Mouse (Mus musculus) forebrain, embryonic 13.5 days (tissue): ENCODE data around the gene Iqgap3. TPM values are rescaled to one million over a fixed set of nuclear protein-coding genes. Genes with fewer than 3 reads are reported as not detected.

ENCODE experiments used
- ATAC-seq: fragments of 200-750 bp; cut with Nextera tagmentation; 2 replicates; pipeline ENCODE4 v1.8.0; 2017
- H3K27ac ChIP-seq: fragments of 300-500 bp; sonication (generic); 2 replicates; pipeline ENCODE4 v1.5.1; 2015; ENCODE audit warnings: inconsistent platforms, mild to moderate bottlenecking, moderate library complexity
- H3K27me3 ChIP-seq: fragments of 300-500 bp; sonication (generic); 2 replicates; pipeline ENCODE4 v1.6.1; 2015; ENCODE audit warnings: mild to moderate bottlenecking, inconsistent platforms
- H3K36me3 ChIP-seq: fragments of 300-500 bp; sonication (generic); 2 replicates; pipeline ENCODE4 v1.6.1; 2015; ENCODE audit warnings: mild to moderate bottlenecking, inconsistent platforms; ENCODE audit not compliant: poor library complexity, severe bottlenecking
- H3K4me1 ChIP-seq: fragments of 300-500 bp; sonication (generic); 2 replicates; pipeline ENCODE4 v1.6.1; 2015; ENCODE audit warnings: inconsistent platforms
- H3K4me2 ChIP-seq: fragments of 300-500 bp; sonication (generic); 2 replicates; pipeline ENCODE4 v1.6.1; 2015; ENCODE audit warnings: inconsistent platforms, mild to moderate bottlenecking, moderate library complexity
- H3K4me3 ChIP-seq: fragments of 300-500 bp; sonication (generic); 2 replicates; pipeline ENCODE4 v1.5.1; 2015; ENCODE audit warnings: mild to moderate bottlenecking, inconsistent platforms
- H3K9ac ChIP-seq: fragments of 300-500 bp; sonication (generic); 2 replicates; pipeline ENCODE4 v1.6.1; 2015; ENCODE audit warnings: mild to moderate bottlenecking, inconsistent platforms
- H3K9me3 ChIP-seq: fragments of 300-500 bp; sonication (generic); replicated peaks from 2 replicates; pipeline ENCODE4 v1.6.1; 2016; ENCODE audit warnings: inconsistent platforms
- WGBS: fragments of 180-500 bp; shearing (Covaris S2); methylation state at CpG from one replicate; pipeline ENCODE4 v1.1.7; 2015; 5-methylcytosine and 5-hydroxymethylcytosine counted together
- polyA plus RNA-seq: library from polyadenylated mRNA; unstranded; fragments of >200 nt; fragmentation: Nextera tagmentation; extraction: Ambion mirVana; gene quantifications from 2 replicates; pipeline ENCODE4 v1.2.1, GENCODE M21; 2015

Gene Iqgap3
- polyA plus RNA-seq = 13.8 and 15.3 TPM in 2 replicates

GRCm38 (mm10) chr3:88081345-88082223 lies at the start of gene Iqgap3:
Gene Iqgap3, plus strand, starts transcription at chr3:88081971.
- peaks cover 16% of the 10 kb centered on the region; the same call in 1 of the 2 replicates for H3K36me3 ChIP-seq
- peak within 1 kb of the TSS; percentile 56 for H3K4me3 ChIP-seq
- H3K4me2 ChIP-seq = peak within 1 kb of the TSS; percentile 71
- H3K27me3 ChIP-seq = no peaks in the 10 kb centered on the region
- peak within 1 kb of the TSS; percentile 60 for H3K9ac ChIP-seq
- peaks cover 15% of the 10 kb centered on the region for H3K4me1 ChIP-seq
- H3K27ac ChIP-seq = no peak within 1 kb of the TSS
- ATAC-seq = peak; percentile 93
- 20% methylated on average over 33 of the region's 33 CpGs for WGBS
- H3K9me3 ChIP-seq = no peaks in the 10 kb centered on the region

- no peak for ATAC-seq
- no peaks in the 10 kb centered on the region for H3K4me1 ChIP-seq
- H3K4me3 ChIP-seq = no peak overlapping the region
- peaks cover 52% of the 10 kb centered on the region for H3K27me3 ChIP-seq
- H3K9me3 ChIP-seq = peaks cover under 1% of the 10 kb centered on the region; the same call in 1 of the 2 replicates
- H3K4me2 ChIP-seq = no peak overlapping the region
- no peaks in the 10 kb centered on the region for H3K36me3 ChIP-seq
- H3K9ac ChIP-seq = no peak overlapping the region
- H3K27ac ChIP-seq = no peak overlapping the region
- 75% methylated on average over 5 of the region's 5 CpGs for WGBS
Observed at GRCm38 (mm10) chr3:88033506-88033905, 48.3 kb upstream of the Iqgap3 start.

GRCm38 (mm10) chr3:88035561-88036293 lies 46.0 kb upstream of the Iqgap3 start:
- Histone ChIP-seq H3K9me3 (no peaks in the 10 kb centered on the region), H3K27me3 (peaks cover 53% of the 10 kb centered on the region), H3K4me2 (no peak overlapping the region), H3K4me1 (no peaks in the 10 kb centered on the region), H3K9ac (no peak overlapping the region), H3K4me3 (no peak overlapping the region), H3K36me3 (no peaks in the 10 kb centered on the region), H3K27ac (no peak overlapping the region)
- 73% methylated on average over 1 of the region's 1 CpGs for WGBS
- no peak for ATAC-seq

- peak within 1 kb of the TSS; percentile 83 for H3K4me3 ChIP-seq
Observed at GRCm38 (mm10) chr3:88042661-88043421, 38.9 kb upstream of the Iqgap3 start, which contains the start of gene Gpatch4. Gene Gpatch4, plus strand, starts transcription at chr3:88043108.

GRCm38 (mm10) chr3:88049532-88049931 lies 32.2 kb upstream of the Iqgap3 start:
- Histone ChIP-seq H3K27ac (no peak overlapping the region), H3K9me3 (no peaks in the 10 kb centered on the region), H3K4me1 (0 out of 2 replicates have a peak, but pooled peaks cover 5% of the 10 kb centered on the region), H3K36me3 (peaks cover 41% of the 10 kb centered on the region), H3K27me3 (no peaks in the 10 kb centered on the region), H3K4me3 (no peak overlapping the region), H3K4me2 (no peak overlapping the region), H3K9ac (no peak overlapping the region)
- 90% methylated on average over 3 of the region's 3 CpGs for WGBS
- no peak for ATAC-seq

More at GRCm38 (mm10) chr3:88042661-88043421, 38.9 kb upstream of the Iqgap3 start, which contains the start of gene Gpatch4:
- peak within 1 kb of the TSS; percentile 65 for H3K9ac ChIP-seq
- H3K4me1 ChIP-seq = peaks cover 13% of the 10 kb centered on the region
- 9% methylated on average over 36 of the region's 36 CpGs for WGBS
- H3K9me3 ChIP-seq = no peaks in the 10 kb centered on the region
- peak; percentile 97 for ATAC-seq
- H3K27ac ChIP-seq = no peak within 1 kb of the TSS
- H3K27me3 ChIP-seq = peaks cover 19% of the 10 kb centered on the region
- H3K4me2 ChIP-seq = peak within 1 kb of the TSS; percentile 85
- H3K36me3 ChIP-seq = no peaks in the 10 kb centered on the region

GRCm38 (mm10) chr3:88057030-88057429 lies 24.7 kb upstream of the Iqgap3 start:
- H3K9me3 ChIP-seq = no peaks in the 10 kb centered on the region

GRCm38 (mm10) chr3:88057902-88058696 lies 23.7 kb upstream of the Iqgap3 start, which contains the start of gene Naxe:
Gene Naxe, minus strand, starts transcription at chr3:88058495.
- WGBS = 1% methylated on average over 60 of the region's 60 CpGs
- H3K4me1 ChIP-seq = peaks cover 23% of the 10 kb centered on the region
- ATAC-seq = peak; percentile 94
- peak within 1 kb of the TSS; percentile 94 for H3K9ac ChIP-seq
- no peaks in the 10 kb centered on the region for H3K9me3 ChIP-seq
- H3K36me3 ChIP-seq = peaks cover 36% of the 10 kb centered on the region
- no peaks in the 10 kb centered on the region for H3K27me3 ChIP-seq
- H3K4me2 ChIP-seq = peak within 1 kb of the TSS; percentile 93
- peak within 1 kb of the TSS; percentile 89 for H3K4me3 ChIP-seq
- no peak within 1 kb of the TSS for H3K27ac ChIP-seq

More at GRCm38 (mm10) chr3:88057030-88057429, 24.7 kb upstream of the Iqgap3 start:
- H3K4me3 ChIP-seq = peak overlapping the region; percentile 89; the same call in 1 of the 2 replicates
- peaks cover 47% of the 10 kb centered on the region for H3K36me3 ChIP-seq
- ATAC-seq = no peak
- H3K27ac ChIP-seq = no peak overlapping the region
- peak overlapping the region; percentile 93 for H3K4me2 ChIP-seq
- peaks cover 23% of the 10 kb centered on the region for H3K4me1 ChIP-seq
- H3K27me3 ChIP-seq = no peaks in the 10 kb centered on the region
- peak overlapping the region; percentile 94; the same call in 1 of the 2 replicates for H3K9ac ChIP-seq
- 81% methylated on average over 6 of the region's 6 CpGs for WGBS

GRCm38 (mm10) chr3:88068386-88068785 lies 13.4 kb upstream of the Iqgap3 start:
- no peak for ATAC-seq

GRCm38 (mm10) chr3:88071783-88072182 lies 10.0 kb upstream of the Iqgap3 start:
- H3K27me3 ChIP-seq = peaks cover 17% of the 10 kb centered on the region
- H3K4me2 ChIP-seq = no peak overlapping the region
- H3K4me1 ChIP-seq = no peaks in the 10 kb centered on the region
- ATAC-seq = peak; percentile 83
- no peak overlapping the region for H3K27ac ChIP-seq
- H3K36me3 ChIP-seq = no peaks in the 10 kb centered on the region
- 0% methylated on average over 5 of the region's 5 CpGs for WGBS
- no peak overlapping the region for H3K9ac ChIP-seq
- H3K9me3 ChIP-seq = no peaks in the 10 kb centered on the region
- no peak overlapping the region for H3K4me3 ChIP-seq

More at GRCm38 (mm10) chr3:88068386-88068785, 13.4 kb upstream of the Iqgap3 start:
- H3K9ac ChIP-seq = no peak overlapping the region
- 14% methylated on average over 2 of the region's 2 CpGs for WGBS
- no peak overlapping the region for H3K4me2 ChIP-seq
- H3K4me3 ChIP-seq = no peak overlapping the region
- H3K27ac ChIP-seq = no peak overlapping the region
- H3K9me3 ChIP-seq = no peaks in the 10 kb centered on the region
- no peaks in the 10 kb centered on the region for H3K36me3 ChIP-seq
- peaks cover 9% of the 10 kb centered on the region; the same call in 1 of the 2 replicates for H3K27me3 ChIP-seq
- no peaks in the 10 kb centered on the region for H3K4me1 ChIP-seq

GRCm38 (mm10) chr3:88073631-88074030 lies 8.1 kb upstream of the Iqgap3 start:
- H3K4me2 ChIP-seq = no peak overlapping the region
- H3K9ac ChIP-seq = no peak overlapping the region
- H3K27ac ChIP-seq = no peak overlapping the region
- H3K4me3 ChIP-seq = no peak overlapping the region
- peaks cover 17% of the 10 kb centered on the region for H3K27me3 ChIP-seq
- WGBS = 63% methylated on average over 2 of the region's 2 CpGs
- H3K36me3 ChIP-seq = no peaks in the 10 kb centered on the region
- ATAC-seq = no peak
- no peaks in the 10 kb centered on the region for H3K4me1 ChIP-seq
- H3K9me3 ChIP-seq = no peaks in the 10 kb centered on the region

GRCm38 (mm10) chr3:88074351-88074750 lies 7.4 kb upstream of the Iqgap3 start:
- ATAC-seq = no peak
- no peak overlapping the region for H3K27ac ChIP-seq
- H3K4me2 ChIP-seq = no peak overlapping the region
- no peaks in the 10 kb centered on the region for H3K9me3 ChIP-seq
- H3K4me3 ChIP-seq = no peak overlapping the region
- no peak overlapping the region for H3K9ac ChIP-seq
- H3K4me1 ChIP-seq = no peaks in the 10 kb centered on the region
- peaks cover 17% of the 10 kb centered on the region for H3K27me3 ChIP-seq
- WGBS = 77% methylated on average over 2 of the region's 2 CpGs
- no peaks in the 10 kb centered on the region for H3K36me3 ChIP-seq
